Mouse (Mus musculus) erythroblast, embryonic 14.5 days (primary cell): ENCODE measurements at regions not wholly inside any gene's neighbourhood (a gene's known extent, or its start where the extent isn't known, plus 50 kb on each side); places are given as distances from the start of the nearest gene placed in this dataset.

Experiments used
- H3K27me3 ChIP-seq: 2 replicates; pipeline ENCODE4 v1.6.1; 2012; ENCODE audit warnings: inconsistent platforms; ENCODE audit not compliant: control insufficient read depth
- H3K36me3 ChIP-seq: 2 replicates; pipeline ENCODE4 v1.6.1; 2012; ENCODE audit warnings: mild to moderate bottlenecking, inconsistent platforms; ENCODE audit not compliant: control insufficient read depth
- H3K4me1 ChIP-seq: 2 replicates; pipeline ENCODE4 v1.6.1; 2012; ENCODE audit warnings: inconsistent platforms; ENCODE audit not compliant: control insufficient read depth
- H3K4me3 ChIP-seq: replicated peaks from 2 replicates; pipeline ENCODE3; 2012; ENCODE audit warnings: moderate library complexity, mild to moderate bottlenecking, inconsistent platforms
- H3K9me3 ChIP-seq: 2 replicates; pipeline ENCODE4 v1.6.1; 2012; ENCODE audit warnings: low read length, inconsistent platforms, mixed read lengths; ENCODE audit not compliant: control insufficient read depth
- GATA1 ChIP-seq: IDR thresholded peaks from 2 replicates; pipeline ENCODE4 v1.6.1; 2012; ENCODE audit warnings: low read length, inconsistent platforms, mixed read lengths
- TAL1 ChIP-seq: IDR thresholded peaks from 3 replicates; pipeline ENCODE4 v1.6.1; 2012; ENCODE audit warnings: low read length, inconsistent platforms, mixed read lengths

DNA sequence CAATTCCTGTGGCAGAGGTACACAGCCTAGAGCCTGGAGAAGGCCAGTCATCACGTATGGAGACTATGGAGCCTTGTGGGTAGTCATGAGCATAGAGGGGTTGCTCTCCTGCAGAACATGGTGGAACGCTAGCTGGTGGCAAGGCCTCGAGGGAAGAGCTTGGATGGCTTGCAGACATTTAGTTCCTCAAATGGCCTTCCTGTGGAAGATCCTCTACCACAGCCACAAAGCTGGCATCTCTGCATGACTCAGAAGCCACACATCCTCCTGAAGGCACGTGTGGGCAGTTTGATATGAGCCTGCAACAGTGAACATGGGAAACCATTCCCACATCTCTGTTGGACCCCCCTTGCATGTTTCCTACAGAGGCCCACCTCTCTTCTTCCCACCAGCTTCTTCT is 547.9 kb upstream of the Lrrc6 start:
- Histone ChIP-seq H3K4me3 (no peak overlapping the region), H3K4me1 (no peaks in the 10 kb centered on the region)

DNA sequence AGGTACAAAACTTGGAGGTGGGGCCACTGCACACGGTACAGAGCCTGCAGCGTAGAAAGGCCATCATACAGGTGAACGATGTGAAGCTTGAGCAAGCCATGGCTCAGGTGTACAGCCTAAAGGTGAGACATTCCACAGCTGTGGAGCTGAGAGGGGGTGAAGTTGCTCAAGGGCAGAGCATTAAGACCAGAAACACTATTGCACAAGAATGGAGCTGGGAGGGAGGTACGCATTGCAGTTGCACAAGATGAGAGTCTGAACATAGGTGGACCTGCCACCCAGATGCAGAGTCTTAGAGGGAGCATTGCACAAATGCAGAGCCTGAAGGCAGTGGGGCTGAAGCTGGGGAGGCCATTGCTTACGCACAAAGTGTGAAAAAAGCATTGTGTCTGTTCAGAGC is 547.4 kb upstream of the Lrrc6 start:
- Histone ChIP-seq H3K27me3 (no peaks in the 10 kb centered on the region), H3K9me3 (no peaks in the 10 kb centered on the region), H3K4me1 (no peaks in the 10 kb centered on the region; the same call in 1 of the 2 replicates), H3K36me3 (no peaks in the 10 kb centered on the region), H3K4me3 (no peak overlapping the region)
- no peak for TF ChIP-seq TAL1
- no peak for TF ChIP-seq GATA1

More for the DNA sequence above, 547.9 kb upstream of the Lrrc6 start:
- Histone ChIP-seq H3K27me3 (no peaks in the 10 kb centered on the region), H3K36me3 (no peaks in the 10 kb centered on the region), H3K9me3 (no peaks in the 10 kb centered on the region)
- TF ChIP-seq TAL1 (no peak), GATA1 (no peak)

DNA sequence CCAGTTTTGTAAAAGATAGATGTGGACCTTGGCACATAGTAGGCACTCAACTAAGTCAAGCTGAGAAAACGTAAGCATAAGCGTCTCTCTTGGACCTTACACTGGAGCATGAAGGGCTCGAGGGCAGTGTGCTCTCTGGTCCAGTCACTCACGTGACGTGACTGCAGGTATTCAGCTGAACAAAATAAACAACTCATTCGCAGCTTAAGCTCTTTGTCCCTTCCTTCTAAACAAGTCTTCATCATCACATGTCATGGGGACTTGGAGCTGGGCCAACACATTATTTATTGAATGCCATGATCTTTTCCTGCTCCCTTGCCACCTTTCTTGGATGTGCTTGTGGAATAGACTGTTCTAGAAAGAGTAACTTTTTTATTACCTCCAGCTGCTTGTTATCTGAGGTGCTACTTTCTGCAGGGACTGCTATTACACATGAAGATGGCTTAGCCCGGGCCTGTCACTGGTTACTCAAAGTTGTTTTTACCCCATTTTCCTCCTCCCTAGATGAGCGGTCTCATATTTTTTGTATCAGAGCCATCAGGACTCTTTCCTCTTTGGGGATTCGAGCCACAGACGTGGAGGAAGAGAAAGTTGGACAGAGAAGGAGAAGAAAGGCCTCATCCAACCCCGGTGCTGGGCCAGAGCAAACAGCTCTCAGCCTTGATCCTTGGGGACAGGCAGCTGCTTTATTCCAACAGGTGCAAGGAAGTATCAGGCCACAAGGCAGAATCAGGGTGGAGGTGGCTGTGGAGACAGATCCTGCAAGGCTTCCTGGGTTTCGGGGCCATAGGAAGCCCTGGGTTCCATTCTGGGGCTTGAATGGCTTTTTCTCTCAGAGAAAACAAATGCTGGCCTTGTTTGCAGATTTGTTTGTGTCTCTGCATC is 545.5 kb upstream of the Lrrc6 start:
- H3K27me3 ChIP-seq, result no peaks in the 10 kb centered on the region
- H3K36me3 ChIP-seq, result no peaks in the 10 kb centered on the region
- no peak overlapping the region for H3K4me3 ChIP-seq
- TF ChIP-seq TAL1 (no peak), GATA1 (no peak)
- H3K9me3 ChIP-seq, result no peaks in the 10 kb centered on the region
- no peaks in the 10 kb centered on the region; the same call in 1 of the 2 replicates for H3K4me1 ChIP-seq

DNA sequence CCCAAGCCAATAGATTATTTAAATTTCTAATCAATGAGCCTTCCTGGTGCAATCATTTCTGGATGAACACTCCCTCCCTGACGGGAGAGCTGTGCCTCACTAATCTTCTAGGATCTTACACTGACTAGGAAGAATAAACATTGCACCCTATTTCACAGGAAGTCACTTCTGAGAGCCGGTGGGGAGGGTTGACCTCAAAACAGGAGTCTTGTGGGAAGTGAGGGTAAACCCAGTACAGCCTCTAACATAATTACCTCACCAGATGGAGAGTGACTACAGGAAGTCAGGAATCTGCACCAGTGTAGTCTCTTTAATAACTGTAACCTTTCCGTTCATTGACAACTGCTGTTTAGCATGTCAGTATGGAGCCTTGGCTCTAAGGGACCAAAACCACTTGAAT is 544.6 kb upstream of the Lrrc6 start:
- TF ChIP-seq TAL1, result no peak
- TF ChIP-seq GATA1, result no peak
- Histone ChIP-seq H3K4me3 (no peak overlapping the region), H3K36me3 (no peaks in the 10 kb centered on the region), H3K9me3 (no peaks in the 10 kb centered on the region), H3K4me1 (peaks cover 3% of the 10 kb centered on the region), H3K27me3 (no peaks in the 10 kb centered on the region)

DNA sequence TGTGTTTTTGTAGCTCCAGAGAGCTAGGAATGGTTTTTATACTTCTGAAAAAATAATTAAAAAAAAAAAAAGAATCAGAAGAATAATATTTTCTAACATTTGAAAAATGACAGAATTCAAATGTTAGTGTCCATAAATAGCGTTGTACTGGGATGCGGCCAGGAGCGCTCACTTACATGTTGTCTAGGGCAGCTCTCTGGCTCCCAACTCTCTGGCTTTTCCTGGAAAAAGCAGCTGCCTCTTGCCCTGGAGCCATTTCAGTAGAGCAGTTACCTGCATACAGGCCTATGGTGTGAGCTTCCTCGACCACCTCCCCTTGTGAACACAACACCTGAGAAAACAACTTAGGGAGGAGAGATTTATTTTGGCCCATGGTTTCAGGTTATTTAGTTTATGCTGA is 544.1 kb upstream of the Lrrc6 start:
- Histone ChIP-seq H3K27me3 (no peaks in the 10 kb centered on the region), H3K4me3 (no peak overlapping the region), H3K4me1 (peaks cover 8% of the 10 kb centered on the region), H3K9me3 (no peaks in the 10 kb centered on the region), H3K36me3 (no peaks in the 10 kb centered on the region)
- TF ChIP-seq GATA1 (no peak), TAL1 (no peak)

DNA sequence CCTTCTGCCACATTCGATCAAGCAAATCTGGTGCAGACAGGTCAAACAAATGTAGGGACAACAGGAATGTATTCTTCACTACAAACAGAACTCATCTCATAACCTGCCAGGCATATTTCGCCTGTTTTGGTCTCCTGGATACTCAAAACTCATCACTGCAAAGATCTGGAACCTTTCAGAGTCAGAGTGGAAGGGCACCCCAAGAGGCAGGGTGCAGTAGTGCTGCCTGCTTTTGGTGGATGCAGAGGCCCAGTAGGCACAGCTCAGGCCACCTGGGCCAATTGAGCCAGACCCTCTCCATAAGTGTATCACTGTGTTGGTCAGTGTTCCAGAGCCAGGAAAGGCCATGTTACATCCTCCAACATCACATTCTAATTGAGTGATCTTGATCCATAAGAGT is 541.4 kb upstream of the Lrrc6 start:
- Histone ChIP-seq H3K4me1 (peaks cover 19% of the 10 kb centered on the region), H3K27me3 (no peaks in the 10 kb centered on the region; the same call in 1 of the 2 replicates), H3K36me3 (no peaks in the 10 kb centered on the region), H3K9me3 (no peaks in the 10 kb centered on the region), H3K4me3 (no peak overlapping the region)
- no peak for TF ChIP-seq GATA1
- no peak for TF ChIP-seq TAL1

DNA sequence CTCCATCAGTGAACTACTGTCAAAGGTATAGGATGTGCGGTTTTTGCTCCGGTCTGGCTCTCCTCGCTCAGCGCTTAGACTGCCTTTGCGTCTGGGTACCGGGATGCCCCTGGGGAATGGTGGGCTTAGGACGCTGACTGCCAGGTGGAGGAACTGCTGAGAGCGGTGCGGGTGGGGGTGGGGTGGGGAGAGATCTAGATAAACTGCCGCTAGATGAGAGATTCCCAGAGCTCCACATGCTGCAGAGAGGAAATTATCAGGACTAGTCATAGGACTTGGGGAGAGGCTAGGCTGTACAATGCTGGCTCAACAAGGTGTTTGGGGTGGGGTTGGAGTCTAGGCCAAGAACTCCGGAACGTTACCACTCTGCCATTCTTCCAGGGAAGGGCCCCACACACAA is 539.5 kb upstream of the Lrrc6 start:
- H3K4me3 ChIP-seq, result peak overlapping the region; percentile 68
- H3K9me3 ChIP-seq, result no peaks in the 10 kb centered on the region
- peaks cover 19% of the 10 kb centered on the region for H3K4me1 ChIP-seq
- H3K36me3 ChIP-seq, result no peaks in the 10 kb centered on the region
- H3K27me3 ChIP-seq, result no peaks in the 10 kb centered on the region; the same call in 1 of the 2 replicates
- TF ChIP-seq TAL1, result no peak
- no peak for TF ChIP-seq GATA1

DNA sequence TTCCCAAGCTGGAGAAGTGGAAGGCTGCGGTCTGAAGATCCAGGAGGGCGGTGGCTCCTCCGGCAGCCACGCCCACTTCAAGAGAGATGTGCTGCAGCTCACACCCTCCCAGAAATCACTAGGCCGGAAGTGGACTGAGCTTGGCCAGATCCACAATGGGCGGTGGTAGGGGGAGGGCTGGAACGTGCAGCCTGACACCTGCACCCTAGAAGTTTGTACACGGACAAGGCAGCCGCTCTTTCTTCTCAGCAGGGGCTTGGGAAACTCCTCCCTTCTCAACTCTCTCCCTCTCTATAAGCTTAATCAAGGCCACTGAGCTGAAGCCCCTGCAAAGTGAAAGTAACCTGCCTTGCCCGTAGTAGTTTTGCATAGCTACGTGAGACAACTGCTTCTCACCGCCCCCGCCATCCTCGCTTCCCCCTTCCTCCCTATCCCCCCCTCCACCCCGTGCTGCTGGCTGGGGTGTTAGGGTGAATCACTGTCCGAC is 538.8 kb upstream of the Lrrc6 start:
- TF ChIP-seq GATA1 (no peak), TAL1 (no peak)
- Histone ChIP-seq H3K4me3 (peak overlapping the region; percentile 68), H3K9me3 (no peaks in the 10 kb centered on the region), H3K27me3 (no peaks in the 10 kb centered on the region; the same call in 1 of the 2 replicates), H3K4me1 (peaks cover 19% of the 10 kb centered on the region), H3K36me3 (no peaks in the 10 kb centered on the region)

DNA sequence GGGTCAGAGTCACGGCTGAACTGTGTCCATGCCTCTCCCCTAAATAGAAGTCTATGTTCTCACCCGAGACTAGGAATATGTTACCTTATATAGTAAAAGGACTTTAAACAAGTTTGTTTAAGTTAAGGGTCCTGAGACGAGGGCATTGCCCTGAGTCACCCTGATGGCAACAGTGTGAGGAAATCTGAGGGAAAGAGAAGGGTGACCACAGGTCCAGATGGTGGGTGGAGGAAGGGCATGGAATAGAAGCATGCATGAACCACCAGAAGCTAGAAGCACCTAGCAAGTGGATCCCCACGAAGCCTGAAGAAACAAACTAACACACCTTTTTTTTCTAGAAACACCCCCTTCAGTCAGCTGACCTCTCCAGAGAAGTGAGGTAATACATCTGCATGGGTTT is 536.9 kb upstream of the Lrrc6 start:
- Histone ChIP-seq H3K4me1 (peaks cover 19% of the 10 kb centered on the region), H3K36me3 (no peaks in the 10 kb centered on the region), H3K27me3 (no peaks in the 10 kb centered on the region; the same call in 1 of the 2 replicates), H3K9me3 (no peaks in the 10 kb centered on the region), H3K4me3 (no peak overlapping the region)
- TF ChIP-seq TAL1, result no peak
- no peak for TF ChIP-seq GATA1
